Mouse (Mus musculus): ENCODE data around the gene Lsm2.

- TF ChIP-seq GATA1 (IDR thresholded peaks at IDR 0.05; ENCODE audit: borderline replicate concordance, low read length) (no peak), FLI1 (IDR thresholded peaks at IDR 0.05; ENCODE audit: low read length) (no peak)
Observed at GRCm38 (mm10) chr17:34934031-34934430, 47.6 kb upstream of the Lsm2 start.

Measured in megakaryocyte, embryonic 14.5 days (primary cell).